Mouse (Mus musculus) ES-Bruce4 (cell line): Measurements from ENCODE around the gene Herpud1.

Experiments used
- CTCF ChIP-seq: IDR thresholded peaks from one replicate; pipeline ENCODE4 v1.8.1; 2011; ENCODE audit warnings: low read depth, low read length
- EP300 ChIP-seq: IDR thresholded peaks from 2 replicates; pipeline ENCODE4 v1.6.1; 2011; ENCODE audit warnings: low read depth, low read length; ENCODE audit not compliant: insufficient read depth
- POLR2A ChIP-seq: IDR thresholded peaks from one replicate; pipeline ENCODE4 v1.8.1; 2011; ENCODE audit warnings: low read length; ENCODE audit not compliant: insufficient read depth

DNA sequence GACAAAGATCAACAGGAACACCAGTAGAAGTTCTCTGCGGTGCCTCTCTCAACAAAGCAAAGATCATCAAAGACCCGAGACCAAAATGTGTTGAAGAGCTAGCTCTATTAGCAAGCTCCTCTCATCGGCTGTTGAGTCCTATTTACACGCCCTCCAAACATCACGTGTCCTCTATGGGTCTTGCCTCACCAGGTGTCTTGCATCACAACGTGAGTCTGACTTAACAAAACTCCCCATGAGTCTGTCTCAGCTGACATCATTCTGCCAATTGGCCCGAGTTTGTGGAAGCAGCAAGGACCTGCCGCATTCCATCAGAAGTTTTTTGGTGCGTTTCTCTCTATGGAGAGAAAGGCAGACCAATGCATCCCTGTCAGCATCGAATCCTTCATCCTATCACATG is 41.7 kb downstream of the Herpud1 start:
- TF ChIP-seq CTCF (no peak), EP300 (no peak), POLR2A (no peak)
